Mouse (Mus musculus) frontal cortex, adult (tissue): ENCODE measurements around the gene Ctnnd2.

Source experiments
- ATAC-seq: cut with Nextera tagmentation; 2 replicates; pipeline ENCODE4 v1.9.2; 2017; ENCODE audit warnings: mild to moderate bottlenecking, moderate library complexity, mixed read lengths; ENCODE audit not compliant: low TSS enrichment

The Ctnnd2 gene

DNA sequence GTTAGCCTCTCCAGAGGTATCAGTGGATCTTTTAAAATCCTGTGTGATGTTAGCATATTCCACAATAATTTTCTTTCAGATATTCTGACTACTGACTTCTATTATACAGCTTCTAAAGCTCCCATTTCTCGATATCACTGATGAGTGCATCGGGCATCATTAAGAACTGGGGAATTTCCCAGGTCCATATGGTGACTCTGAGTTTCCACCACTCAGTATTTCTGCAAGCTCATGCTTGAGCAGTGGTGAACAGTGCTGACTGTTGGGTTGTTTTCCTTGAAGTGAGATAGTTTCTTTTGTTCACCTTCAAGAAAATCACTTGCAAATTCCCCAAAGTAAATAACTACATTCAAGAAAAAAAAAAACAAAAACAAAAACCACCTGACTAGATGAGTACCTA, 542.4 kb downstream of the Ctnnd2 start:
- ATAC-seq: no peak

DNA sequence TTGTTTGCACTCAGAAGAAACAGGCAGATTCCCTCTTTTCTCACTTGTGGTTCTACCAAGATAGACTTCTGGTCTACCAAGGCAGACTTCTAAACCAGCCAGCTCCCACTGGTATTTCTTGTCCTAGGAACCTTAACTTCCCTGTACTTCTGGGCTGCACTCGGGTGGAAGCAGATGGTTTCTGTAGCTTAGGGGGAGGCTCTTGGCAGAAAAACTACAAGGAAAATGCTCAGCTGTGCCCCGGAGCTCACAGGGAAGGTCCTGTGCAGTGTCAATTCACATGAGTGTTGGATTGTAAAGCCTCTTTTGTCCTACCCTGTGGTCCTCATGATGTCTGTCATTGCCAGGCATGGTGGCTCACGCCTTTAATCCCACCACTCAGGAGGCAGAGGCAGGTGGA, 546.4 kb downstream of the Ctnnd2 start:
- peak; percentile 71 for ATAC-seq

DNA sequence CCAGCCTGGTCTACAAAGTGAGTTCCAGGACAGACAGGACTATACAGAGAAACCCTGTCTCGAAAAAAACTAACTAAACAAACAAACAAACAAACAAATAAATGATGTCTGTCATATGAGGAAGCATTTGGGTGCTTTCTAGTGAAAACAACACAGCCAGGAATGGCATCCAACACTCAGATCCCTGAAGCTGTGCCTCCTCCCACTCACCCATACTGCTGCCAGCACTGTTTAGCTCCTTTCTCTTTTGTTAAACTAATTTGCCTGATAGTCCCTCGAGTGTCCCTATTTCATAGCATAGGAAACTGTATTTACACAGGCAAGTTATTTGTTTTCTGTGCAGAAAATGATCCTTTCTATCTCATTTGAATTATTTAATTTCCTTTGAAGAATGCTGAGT, 546.8 kb downstream of the Ctnnd2 start:
- ATAC-seq: peak; percentile 79

DNA sequence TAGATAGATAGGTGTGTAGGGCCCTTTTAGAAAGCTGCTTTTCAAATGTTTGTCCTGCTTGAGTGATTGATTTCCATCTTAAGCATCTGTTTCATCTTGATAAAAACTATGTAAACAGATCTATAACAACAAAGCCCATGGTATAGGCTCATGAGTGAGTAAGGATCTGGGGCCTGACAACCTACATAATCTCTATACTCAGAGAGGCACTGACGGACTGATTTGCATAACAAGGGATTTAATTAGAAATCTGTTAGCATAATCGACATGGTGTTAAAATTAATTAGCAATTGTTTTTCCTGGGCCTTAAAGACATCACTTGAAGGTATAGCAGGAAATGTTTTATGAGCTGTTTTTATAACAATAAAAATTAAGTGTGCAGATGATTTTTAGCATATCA, 548.7 kb downstream of the Ctnnd2 start:
- ATAC-seq: no peak

DNA sequence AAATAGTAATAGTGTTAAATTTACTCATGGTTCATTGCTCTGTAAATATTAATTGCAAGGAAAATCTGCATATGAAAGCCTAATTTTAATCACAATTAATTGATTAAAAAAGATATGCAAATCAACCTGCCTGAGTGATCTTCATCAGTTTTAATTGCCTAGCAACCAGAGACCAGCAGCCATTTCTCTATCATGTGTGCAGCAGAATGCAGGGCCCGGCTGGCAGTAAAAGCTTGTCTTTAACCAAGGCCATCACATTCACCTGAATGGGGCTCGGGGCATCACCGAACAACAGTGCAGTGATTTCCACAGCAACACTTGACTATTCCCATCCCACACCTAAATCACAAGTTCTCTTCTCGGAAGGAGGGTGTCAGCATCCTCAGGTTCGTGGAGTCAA, 553.7 kb downstream of the Ctnnd2 start:
- no peak for ATAC-seq

DNA sequence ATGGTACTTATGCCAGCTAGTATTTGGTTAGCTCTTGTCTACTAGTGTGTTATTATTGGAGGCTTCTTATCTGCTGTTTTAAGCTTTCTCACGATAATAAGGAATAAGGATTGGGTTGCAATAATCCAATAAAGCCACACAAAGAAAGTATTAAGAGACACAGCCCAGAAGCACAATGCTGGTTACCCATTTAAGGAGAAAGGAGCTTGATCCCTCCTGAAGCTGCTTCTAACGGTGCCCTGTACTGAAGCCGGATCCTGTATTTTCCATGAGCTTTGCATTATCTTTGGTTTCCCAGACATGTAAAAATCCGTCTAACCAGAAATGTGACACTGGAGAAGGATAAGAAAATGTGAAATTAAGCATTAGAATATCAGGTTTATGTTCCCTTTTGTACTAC, 565.8 kb downstream of the Ctnnd2 start:
- no peak for ATAC-seq

DNA sequence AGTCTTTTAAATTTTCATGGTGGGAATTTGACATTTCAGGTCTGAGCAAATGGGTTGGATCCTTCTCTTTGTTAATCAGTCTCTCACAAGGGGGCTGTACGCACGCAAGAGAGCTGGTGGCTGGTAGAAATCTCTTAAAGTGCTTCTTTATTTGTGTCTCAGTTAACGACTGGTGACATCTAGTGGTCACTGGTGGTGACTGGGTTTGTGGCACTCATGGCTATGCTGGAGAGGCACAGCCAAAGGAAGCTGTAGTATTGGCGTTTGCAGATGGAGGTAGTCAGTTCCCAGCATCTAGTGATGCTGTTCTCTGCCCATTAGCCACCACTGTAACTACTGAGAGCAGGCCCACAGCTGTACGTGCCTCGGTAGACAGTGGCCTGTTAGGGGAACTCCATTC, 568.3 kb downstream of the Ctnnd2 start:
- peak; percentile 94 for ATAC-seq

DNA sequence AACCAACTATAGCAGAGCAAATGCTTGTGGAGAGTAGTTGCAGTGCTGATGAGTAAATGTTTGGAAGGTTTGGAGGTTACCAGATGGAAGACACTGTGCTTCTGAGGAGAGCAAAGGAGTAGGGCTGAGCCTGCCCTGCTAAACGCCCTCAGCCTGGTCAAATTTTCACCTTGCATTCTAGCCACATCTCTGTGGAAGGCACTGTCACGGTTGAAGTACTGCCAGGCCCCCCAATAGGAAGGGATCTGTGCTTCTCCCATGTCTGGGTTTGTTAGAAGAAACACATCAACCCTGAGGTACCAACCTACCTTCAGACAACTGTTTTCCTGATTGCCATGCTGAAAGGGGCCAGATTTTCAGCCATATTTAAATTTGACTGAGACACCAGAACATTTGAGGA, 585.6 kb downstream of the Ctnnd2 start:
- ATAC-seq: no peak

DNA sequence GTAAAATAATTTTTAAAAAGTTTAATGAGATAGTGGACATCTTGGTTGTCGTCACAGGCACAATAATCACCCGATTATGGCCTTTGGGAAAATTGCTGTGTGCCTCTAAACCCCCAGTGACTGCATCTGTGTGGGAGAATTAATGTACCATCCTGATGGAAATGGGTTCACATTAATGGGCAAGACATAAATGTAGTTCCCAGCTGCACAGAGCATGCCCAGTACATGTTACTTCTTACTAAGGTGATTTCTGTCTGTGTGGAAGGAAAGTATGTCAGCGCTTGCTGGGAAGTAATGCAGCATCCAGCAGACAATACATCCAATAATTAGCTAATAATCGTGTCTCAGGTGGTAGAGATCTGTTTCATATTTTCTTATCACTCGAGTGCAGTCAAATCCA, 589.8 kb downstream of the Ctnnd2 start:
- no peak for ATAC-seq

DNA sequence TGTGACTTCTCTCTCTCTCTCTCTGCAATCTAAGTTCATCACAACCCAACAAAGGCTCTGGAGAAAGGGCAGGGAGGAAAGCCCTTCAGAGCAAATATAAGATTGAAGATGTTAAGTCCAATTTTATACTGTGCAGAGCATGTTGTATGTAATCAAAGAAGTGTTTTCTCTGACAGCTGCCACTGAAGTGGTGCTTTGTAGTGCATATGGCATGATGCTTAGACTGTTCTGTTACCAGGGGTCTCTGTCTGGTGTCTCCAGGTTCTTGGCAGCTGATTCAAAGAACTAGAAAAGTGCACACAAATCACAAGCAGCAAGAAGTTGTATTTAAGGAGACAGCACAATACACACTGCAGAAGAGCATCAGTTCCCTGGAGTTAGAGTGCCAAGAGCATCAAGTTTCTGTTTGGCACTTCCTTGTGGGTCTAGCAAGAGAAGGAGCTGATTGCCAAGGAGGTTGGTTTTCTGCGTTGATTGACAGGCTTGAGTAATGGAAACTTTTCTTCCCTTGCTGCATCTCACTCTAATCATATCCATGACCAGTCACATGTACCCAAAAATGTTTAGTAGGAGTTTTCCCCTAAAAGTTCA, 590.4 kb downstream of the Ctnnd2 start:
- ATAC-seq: no peak

DNA sequence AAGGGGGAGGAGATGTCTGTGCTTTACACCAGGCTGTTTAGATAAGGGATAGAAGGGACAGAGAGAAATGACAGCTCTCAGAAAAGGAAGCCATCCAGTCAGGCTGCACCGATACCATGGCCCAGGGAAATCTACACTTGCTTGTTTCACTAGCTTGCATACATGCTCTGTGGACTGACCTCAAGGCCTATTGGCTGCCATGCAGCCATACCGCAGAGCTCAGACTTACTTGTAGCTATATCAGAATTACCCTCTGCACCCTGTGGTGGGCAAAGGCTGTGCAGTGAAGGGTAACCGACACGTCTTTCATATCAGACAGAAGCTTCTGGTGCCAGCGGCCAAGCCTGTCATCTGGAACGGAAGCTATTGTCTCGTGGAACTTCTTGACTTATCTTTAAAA, 604.5 kb downstream of the Ctnnd2 start:
- ATAC-seq: no peak

DNA sequence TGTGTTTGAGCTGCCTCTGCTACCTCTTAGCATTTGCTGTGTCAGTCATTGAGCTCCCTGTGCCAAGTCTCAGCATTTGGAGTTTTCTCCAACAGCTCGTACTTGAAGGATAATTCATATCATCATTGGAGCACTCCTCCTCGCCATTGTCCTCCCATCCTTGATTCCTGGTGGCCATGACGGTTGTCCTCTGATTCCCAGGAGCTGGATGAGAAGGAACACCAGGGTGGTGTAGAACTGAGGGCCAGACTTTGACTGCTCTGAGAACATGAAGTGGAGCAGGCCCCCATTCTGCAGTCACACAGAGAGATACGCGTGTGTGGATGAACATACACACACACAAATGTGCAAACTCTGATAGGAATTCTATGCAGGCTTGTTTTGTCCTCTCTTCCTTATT, 605.4 kb downstream of the Ctnnd2 start:
- no peak for ATAC-seq

DNA sequence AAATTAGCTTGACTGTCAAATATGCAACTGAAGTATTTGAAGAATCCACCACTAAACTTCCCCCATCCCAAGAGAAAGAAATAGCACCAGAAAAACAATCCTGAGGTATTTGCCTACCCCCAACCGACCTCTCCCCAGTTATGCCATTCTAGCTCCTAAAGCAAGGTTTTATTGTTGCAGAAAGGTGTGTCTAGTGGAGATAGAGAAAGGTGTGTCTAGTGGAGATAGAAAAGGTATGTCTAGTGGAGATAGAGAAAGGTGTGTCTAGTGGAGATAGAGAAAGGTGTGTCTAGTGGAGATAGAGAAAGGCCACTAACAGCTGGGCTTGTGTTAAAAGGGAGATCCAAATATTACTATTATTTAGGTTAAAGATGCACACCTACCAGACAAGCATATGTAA, 607.5 kb downstream of the Ctnnd2 start:
- ATAC-seq: no peak

DNA sequence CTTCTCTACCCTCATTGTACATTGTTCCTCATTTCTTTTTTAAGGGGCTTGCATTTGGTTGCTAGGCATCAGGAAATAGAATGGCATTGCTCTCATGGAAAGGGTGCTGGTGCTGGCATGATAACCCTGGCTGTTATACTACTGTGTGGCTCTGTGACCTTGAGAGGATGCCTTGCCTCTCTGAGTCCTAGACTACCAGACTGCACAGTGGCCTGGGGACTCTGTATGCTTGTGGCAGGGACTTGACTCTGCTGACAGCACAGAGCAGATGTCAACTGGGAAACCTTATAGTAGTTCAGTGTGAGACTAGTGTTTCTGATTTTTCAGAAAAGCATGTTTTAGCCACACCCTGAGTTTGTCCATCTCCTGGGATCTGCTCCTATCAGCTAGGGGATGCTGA, 608.6 kb downstream of the Ctnnd2 start:
- no peak for ATAC-seq

DNA sequence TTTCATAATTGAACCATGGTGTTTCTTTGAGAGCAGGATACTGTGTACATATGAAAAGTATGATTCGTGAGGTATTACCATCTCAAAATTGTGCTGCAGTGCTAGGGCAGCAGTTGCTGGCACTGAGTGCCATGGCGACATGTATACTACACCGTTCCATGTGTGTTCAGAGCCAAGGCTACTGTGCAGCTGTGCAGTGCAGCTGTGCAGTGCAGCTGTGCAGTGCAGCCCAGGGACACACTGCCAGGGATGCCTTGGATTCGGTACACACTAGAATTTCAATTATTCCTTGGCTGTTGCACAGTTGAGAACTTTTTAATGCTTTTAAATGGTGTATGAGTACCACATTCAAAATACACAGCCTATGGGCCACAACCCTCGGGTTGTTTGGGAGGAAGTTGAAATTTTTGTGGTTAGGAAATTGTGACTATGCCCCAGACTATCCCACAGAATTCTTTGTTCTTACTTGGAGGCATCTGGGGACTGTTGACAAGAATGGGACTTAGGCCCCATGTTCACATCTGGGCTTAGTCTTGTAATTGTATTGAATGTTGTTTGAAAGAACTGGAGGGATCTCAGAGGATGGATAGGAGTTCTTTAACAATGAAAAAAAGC, 613.4 kb downstream of the Ctnnd2 start:
- ATAC-seq: no peak

DNA sequence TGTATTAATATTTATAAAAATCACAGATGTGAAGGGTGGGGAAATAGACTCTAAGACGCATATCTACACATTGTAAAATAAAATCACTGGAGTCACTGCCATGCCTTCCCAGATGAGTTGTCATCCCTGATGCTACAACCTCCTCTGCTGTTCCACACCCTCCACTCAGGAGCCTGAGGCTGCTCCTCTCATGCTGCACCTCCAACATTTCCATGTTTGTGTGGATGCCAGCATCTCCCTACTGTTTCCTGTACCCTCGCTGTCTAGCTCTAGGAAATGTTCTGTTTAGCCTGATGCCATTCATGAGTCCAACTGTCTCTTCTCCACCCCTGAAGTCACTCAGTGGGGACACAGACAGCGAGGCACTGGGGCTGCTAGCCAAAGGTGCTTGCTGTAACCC, 620.9 kb downstream of the Ctnnd2 start:
- ATAC-seq: peak; percentile 85

DNA sequence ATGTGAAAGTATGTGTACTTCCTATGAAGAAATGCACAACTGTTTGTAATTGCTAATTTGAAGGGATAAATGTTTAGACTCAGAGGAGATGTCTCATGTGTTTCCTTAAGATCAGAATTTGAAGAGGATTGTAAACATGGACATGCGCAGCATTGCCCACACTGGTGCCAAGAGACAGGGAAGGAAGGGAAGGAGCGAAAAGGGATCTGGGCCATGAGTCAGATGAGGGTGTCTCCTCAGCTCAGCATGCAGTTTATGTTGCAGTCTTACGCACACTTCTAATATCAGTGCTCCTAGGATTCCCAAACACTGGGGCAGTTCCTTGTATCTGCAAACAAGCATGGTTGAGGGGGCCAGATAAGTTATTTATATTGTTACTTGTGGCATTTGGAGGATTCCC, 623.3 kb downstream of the Ctnnd2 start:
- peak; percentile 72 for ATAC-seq

DNA sequence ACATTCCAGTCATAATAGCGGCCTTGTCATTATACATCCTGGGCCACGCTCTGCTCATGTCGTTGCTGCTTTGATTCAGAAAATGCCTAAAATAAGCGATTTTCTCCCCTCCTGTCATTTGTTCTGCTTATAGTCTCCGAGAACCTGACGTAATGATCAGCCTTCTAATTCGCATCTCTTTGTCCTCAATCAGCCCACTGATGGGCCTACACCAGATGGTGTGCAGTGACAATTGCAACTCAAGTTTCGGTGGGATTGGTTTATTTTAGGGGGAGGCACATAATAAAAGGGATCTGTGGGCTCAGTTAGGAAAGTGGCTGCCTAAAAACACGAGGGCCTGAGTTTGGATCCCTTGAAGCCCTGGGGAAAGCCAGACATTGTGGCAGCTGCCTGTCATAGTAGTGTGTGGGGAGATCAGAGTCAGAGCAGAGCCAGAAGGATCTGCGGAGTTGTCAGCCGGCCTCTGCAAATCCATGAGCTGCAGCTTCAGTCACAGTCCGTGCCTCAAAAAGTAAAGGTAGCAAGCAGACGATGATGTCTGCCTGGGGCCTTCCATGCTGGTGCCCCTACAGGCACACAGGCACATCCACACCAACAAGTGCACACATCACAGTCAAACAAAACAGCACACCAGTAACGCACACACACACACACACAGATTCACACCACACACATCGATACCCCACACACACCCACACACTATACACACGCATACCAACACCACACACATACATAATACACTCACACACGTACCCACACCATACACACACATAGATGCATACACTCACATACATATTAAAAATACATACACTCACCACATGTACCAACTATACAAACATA, 655.3 kb downstream of the Ctnnd2 start:
- peak; percentile 69 for ATAC-seq

DNA sequence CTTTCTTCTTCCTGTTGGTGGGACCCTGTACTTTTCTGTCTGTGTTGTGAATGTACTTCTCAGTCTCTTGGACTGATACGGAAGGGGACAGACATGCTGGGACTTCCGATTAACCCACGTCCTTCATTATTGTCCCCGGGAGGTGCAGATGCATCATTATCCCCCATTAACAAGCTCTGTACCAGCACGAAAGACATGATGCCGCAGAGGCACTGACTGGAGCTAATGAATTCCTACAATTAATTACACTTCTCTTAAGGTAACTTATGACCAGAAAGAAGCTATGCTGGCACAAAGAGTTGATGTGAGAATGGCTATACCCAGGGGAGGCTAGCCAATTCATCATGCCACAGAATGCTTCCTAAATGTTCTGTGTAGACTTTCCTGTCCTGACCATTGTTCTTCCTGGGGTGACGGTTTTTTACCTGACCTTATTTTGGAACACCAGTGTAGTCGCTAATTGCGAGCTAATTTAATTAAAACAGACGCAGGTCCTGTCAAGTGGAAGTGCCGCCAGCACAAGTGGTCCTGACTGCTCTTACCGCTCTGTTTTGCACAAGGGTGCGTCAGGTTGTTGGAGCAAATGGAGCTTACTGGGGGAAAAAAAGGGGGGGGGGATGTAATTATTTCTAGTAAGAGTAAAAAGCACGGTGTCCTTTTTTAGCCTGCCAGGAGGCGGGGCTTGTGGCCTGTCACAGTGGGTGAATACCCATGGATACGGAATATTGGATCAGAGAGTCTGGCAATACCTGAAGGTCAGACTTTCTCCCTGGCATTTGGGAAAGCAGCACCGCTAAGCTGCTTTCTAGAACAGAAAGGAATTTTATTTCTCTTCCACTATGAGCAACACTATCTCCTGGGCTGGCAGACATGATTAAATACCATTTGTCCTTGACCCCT, 685.1 kb downstream of the Ctnnd2 start:
- no peak for ATAC-seq

DNA sequence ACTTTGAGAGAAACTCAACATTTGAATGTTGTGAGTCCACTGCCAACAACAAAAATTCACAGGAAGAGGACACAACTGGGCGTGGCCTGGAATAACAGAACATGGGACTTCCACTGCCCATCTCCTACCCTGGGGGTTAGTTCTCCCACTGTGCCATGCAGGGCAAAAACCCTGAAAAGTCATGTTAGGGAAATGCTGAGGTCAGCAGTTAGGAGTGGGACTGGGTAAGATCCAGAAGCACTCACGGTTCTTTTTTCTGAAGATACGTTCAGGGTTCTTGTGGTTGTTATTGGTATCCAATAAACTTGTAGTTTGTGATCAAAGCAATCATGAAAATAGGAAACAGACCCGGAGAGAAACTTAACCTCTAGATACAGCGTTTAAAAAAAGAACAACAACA, 695.0 kb downstream of the Ctnnd2 start:
- ATAC-seq: no peak

DNA sequence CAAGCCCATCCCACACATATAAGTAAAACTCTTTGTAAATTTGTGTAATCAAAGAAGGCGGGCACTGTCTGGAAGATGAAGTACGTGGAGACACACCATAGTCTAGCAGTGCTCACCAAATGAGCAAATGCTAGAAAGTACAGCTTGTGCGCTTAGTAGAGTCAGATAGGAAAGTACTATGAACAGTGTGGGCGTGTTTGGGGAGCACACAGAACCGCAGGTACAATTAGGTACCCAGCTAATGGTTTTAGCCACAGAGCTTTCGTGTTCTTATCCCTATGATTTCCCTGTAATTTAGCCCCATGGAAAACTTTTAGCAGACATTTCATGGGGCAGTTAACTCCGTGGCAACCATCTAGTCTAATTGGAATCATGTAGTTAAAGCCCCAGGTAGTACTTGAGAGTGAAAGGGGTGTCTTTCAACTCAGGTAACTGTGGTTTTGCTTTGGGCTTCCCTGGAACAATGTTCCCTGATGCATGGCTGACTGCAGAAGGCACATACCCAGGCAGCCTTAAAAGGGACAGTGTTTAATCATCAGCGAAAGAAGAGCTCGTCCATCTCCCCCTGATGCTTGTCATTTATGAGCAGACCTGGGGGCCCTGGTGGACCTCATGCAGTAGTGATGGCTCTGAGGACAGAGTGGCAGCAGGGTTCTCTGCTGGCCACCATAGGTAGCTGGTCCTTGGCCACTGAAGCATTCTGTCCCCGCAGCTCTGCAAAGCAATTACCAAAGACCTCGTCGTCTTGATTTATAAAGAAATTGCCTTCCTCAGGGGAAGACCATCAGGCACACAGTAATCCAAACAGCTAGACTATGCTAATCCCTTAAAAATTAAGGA, 697.5 kb downstream of the Ctnnd2 start:
- ATAC-seq: no peak
